Mouse (Mus musculus) liver (tissue): ENCODE data around the gene Lamp2.
"Not testable (repeated sequence)": the region's sequence is repeated elsewhere in the genome, so short reads cannot be mapped to it uniquely, and the experiment has no call there.

Experiments used
- DNase-seq: peaks from one replicate; pipeline ENCODE4 v3.0.0-alpha.2; 2020; ENCODE audit warnings: mixed read lengths

The Lamp2 gene

GRCm38 (mm10) chrX:38455890-38456634, at the start of gene Lamp2:
TSS of gene Lamp2 (minus strand) at chrX:38456454.
- peak; percentile 85 for DNase-seq

GRCm38 (mm10) chrX:38504846-38505245, 48.6 kb upstream of the Lamp2 start:
- DNase-seq, result no peak

GRCm38 (mm10) chrX:38502182-38502581, 45.9 kb upstream of the Lamp2 start:
- not testable (repeated sequence) for DNase-seq

- DNase-seq, result peak; percentile 5
Observed at GRCm38 (mm10) chrX:38485464-38485863, 29.2 kb upstream of the Lamp2 start.

GRCm38 (mm10) chrX:38478583-38478982, 22.3 kb upstream of the Lamp2 start:
- DNase-seq, result no peak

- peak; percentile 77 for DNase-seq
Observed at GRCm38 (mm10) chrX:38473537-38474299, 17.5 kb upstream of the Lamp2 start.

- no peak for DNase-seq
Observed at GRCm38 (mm10) chrX:38473164-38473536, 16.9 kb upstream of the Lamp2 start.

GRCm38 (mm10) chrX:38466236-38466635, 10.0 kb upstream of the Lamp2 start:
- no peak for DNase-seq

- no peak for DNase-seq
Observed at GRCm38 (mm10) chrX:38463160-38463559, 6.9 kb upstream of the Lamp2 start.

GRCm38 (mm10) chrX:38462101-38462500, 5.8 kb upstream of the Lamp2 start:
- no peak for DNase-seq

- no peak for DNase-seq
Observed at GRCm38 (mm10) chrX:38460887-38461286, 4.6 kb upstream of the Lamp2 start.

GRCm38 (mm10) chrX:38459076-38459475, 2.8 kb upstream of the Lamp2 start:
- no peak for DNase-seq

- no peak for DNase-seq
Observed at GRCm38 (mm10) chrX:38456635-38457006, 367 bp upstream of the Lamp2 start.

- no peak for DNase-seq
Observed at GRCm38 (mm10) chrX:38455474-38455873, 780 bp downstream of the Lamp2 start.

GRCm38 (mm10) chrX:38454900-38455299, 1.4 kb downstream of the Lamp2 start:
- no peak for DNase-seq

- no peak for DNase-seq
Observed at GRCm38 (mm10) chrX:38453924-38454323, 2.3 kb downstream of the Lamp2 start.

- DNase-seq, result no peak
Observed at GRCm38 (mm10) chrX:38450476-38450875, 5.8 kb downstream of the Lamp2 start.

GRCm38 (mm10) chrX:38445705-38446104, 10.5 kb downstream of the Lamp2 start:
- DNase-seq, result no peak

- no peak for DNase-seq
Observed at GRCm38 (mm10) chrX:38442425-38442824, 13.8 kb downstream of the Lamp2 start.

GRCm38 (mm10) chrX:38439629-38440028, 16.6 kb downstream of the Lamp2 start:
- no peak for DNase-seq

GRCm38 (mm10) chrX:38438147-38438791, 18.0 kb downstream of the Lamp2 start:
- DNase-seq, result peak; percentile 64

GRCm38 (mm10) chrX:38429455-38429854, 26.8 kb downstream of the Lamp2 start:
- DNase-seq, result no peak

- no peak for DNase-seq
Observed at GRCm38 (mm10) chrX:38428818-38429440, 27.3 kb downstream of the Lamp2 start.
